Mouse (Mus musculus) layer of hippocampus, postnatal 25 days (tissue): ENCODE measurements around the gene 4930548H24Rik. TPM values are rescaled to one million over a fixed set of nuclear protein-coding genes. Genes with fewer than 3 reads are reported as not detected.
"Not testable (repeated sequence)": the region's sequence is repeated elsewhere in the genome, so short reads cannot be mapped to it uniquely, and the experiment has no call there.

ENCODE experiments used
- DNase-seq, 2 experiments: peaks; one replicate each; pipeline ENCODE4 v3.0.0; 2022; ENCODE audit warnings: mixed read lengths in 2 of 2, low spot score in 1 of 2; ENCODE audit errors: extremely low spot score in 1 of 2
- total RNA-seq, 2 experiments: library from RNA; stranded (reverse); gene quantifications; 2 replicates each; pipeline ENCODE4 v1.2.3; 2021

4930548H24Rik gene
- under 1 TPM in 1 of 2 experiments, not detected in 1; 0.21 TPM for total RNA-seq

DNA sequence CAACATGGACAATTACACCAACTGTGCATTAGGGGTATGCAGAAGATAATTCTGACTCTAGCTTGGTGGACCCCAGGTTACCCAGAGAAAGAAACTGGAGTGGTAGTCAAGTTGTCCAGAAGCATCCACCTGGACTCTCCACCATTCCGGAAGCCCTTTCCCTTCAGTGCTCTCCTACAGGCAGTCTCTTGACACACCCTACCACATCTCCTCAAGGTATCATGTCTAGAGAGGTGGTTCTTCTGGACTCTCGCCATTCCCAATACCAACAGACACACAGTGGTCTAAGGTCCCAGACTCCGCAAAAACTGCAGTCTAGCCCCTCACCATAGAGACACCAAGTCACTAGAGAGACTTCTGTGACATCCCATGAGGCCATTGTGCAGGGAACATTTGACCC is at the start of gene 4930548H24Rik:
Gene 4930548H24Rik (plus strand): TSS at position 301 of the 400 bp plus-strand sequence.
- DNase-seq: no peak

DNA sequence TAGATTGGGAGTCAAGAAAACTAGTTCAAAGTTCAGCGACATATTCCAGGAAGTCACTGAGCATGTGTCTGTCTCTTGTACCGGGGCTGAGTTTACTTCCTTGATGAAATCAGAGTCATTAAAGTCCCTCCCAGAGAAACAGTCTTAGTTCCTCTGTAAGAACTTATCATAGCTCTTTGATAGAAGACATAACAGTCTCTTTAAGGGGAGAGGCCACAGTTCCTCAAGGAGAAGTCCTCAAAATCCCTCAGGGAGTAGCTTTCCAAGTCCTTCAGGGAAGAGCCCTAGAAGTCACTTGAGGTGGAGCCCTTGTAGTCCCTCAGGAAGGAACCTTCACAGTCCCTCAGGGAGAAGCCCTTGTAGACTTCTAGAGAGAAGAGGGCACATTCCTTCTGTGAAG is 34.2 kb upstream of the 4930548H24Rik start:
- no peak for DNase-seq

DNA sequence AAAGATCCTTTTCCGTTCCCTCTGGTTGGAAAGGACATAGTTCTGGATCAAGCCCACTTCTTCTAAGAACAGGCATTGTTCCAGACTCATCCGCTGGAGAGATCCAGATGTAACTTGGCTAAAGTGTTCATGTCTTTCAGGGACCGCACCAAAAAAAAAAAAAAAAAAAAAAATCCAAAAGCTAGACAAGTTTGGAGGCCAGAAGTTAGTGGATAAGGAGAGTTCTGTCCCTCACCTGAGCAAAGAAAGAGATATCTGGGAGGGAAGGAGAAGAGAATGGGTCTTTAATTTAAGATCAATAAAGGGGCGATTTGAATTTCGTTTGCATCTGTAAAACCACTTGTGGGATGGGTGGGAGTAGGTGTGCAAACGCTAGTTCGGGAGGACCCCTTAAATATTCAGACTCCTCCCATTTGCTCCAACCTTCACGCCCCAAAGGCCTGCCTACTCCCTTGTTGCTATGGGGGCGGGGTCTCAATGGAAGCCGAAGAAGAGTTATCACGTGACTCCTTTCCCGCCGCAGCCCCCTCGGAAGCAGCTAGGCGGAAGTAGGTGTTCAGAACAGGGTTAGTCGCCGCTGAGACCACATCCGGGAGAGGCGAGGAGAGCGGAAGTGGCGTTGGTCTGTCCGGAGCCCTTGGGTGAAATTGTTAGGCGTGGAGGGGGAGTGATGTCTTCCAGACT is 33.5 kb upstream of the 4930548H24Rik start, which contains the start of gene Zfp512:
Gene Zfp512 (plus strand): TSS at position 554 of the 684 bp plus-strand sequence.
- peak; percentile 72 to 75 for DNase-seq

DNA sequence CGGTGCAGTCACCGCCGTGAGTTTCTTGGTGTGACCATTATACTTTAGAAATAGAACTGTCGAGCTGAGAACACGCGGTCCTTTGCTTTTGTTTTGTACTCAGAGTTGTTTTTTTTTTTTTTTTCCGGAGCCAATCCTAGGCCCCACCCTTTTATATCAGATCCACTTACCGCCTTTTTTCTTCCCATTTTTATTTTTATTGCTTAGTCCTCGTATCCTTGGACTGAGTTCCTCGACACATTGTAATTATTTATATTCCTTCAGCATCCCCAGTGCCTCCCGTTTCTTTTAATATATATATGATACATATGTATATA is 33.0 kb upstream of the 4930548H24Rik start:
- DNase-seq: no peak

DNA sequence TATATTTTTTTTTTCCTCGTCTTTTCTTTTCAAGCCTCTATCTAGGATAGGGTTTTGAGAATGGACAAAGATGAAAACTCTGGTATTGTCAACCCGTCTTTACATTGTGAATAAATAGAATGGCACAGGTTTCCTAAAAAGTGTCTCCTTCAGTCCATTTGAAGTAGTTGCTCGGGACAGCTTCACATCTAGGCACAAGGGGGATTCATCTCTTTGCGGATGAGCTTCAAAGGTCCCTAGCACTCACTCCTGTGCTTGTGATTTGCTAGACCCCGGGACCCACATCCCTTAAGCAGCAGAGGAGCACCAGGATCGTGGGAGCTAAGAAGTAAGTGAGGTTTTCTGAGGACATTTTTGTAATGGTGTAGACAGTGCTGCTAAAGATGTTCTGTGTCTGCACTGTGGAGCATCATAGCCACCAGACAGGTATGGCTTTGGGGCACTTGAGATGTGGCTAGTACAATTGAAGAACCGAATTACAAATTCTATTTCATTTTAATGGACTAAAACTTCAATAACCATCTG is 32.6 kb upstream of the 4930548H24Rik start:
- DNase-seq: no peak

DNA sequence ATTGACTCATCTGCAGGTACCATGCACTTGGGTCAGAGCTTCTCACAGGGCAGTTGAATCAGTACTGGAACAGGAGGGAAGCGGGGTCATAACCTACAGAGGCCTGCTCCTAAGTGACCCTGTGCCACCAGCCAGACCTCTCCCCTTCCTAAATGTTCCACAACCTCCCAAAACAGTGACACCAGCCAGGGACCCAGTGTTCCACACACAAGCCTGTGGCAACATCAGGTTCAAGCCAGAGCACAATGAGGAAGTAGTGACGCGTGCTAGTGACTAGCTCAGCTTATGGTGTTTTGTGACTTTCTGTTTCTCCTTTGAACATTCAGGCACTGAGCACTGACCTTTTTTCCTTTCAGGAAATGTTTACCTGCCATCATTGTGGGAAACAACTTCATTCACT is 17.7 kb upstream of the 4930548H24Rik start:
- DNase-seq: no peak

DNA sequence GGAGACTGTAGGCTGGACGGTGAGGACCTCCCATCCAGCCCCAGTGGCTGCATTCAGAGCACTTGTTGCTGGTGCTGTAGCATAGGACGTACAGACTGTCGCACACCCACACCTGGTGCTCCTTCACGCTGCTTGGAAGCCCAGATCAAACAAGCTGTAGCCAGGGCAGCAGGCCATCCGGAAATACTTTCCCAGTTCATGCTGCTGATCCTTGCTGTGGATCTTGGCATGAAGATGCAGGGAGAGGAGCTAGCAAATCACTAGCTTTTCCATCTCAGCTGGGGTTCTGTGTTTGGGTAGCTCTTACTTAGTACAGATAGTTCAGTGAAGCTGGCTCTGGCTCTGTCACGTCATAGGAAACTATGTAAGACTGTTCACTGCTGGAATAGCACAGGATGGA is 15.8 kb upstream of the 4930548H24Rik start:
- no peak for DNase-seq

DNA sequence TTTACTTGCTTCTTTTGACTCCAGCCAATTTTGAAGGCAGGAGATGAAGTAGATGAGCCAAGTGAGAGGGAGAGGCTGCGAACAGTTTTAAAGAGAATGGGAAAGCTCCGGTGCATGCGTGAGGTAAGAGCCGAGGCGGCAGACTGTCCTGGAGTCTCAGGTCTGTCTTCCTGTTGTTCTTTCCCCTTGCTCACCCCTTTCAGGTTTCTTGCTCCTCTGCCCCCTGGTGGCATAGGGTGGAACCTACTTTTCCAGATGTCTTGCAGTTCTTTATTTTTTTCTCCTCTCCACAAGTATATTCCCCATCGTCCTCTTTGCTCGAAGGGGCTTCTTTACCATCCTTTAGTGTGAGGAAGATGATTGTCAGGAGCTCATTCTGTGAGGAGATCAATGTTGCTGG is 15.2 kb upstream of the 4930548H24Rik start:
- DNase-seq: peak in 1 of 2 experiments; percentile 56

DNA sequence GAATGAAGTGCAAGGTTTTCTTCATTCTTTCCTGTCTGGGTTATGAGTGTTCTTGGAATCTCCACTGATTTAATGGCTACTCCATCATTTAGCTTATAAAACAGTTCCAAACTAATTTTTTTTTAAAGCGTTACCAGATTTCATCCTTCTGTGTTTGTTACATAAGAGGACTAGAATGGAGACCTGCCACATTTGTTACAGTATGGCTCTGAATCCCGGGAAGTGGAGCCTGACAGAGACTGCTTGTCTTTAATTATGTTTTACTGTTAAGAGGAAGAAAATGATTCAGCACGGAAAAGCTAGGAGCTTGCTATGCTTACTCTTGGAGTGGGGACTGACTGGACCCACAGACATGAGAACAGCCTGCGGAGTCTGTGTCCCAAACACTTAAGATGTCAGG is 5.0 kb upstream of the 4930548H24Rik start:
- no peak for DNase-seq

DNA sequence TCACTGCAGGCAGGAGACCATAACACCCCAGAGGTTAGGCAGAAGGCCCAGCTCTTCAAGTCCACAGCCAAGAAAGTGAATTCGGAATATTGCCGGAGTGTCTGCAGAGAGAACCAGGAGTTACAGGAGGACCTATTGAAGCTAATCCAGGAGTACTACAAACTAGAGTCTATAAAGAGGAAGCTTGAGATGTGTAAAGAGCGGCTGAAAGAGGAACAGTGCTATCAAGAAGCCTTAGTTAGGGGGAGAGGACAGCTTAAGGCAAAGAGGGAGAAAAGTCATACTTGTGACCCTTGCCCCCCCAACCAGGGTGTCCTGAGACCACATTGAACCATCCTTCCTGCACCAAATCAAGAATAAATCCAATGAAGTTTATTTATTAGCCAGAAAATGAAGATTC is 2.3 kb downstream of the 4930548H24Rik start:
- DNase-seq: no peak

DNA sequence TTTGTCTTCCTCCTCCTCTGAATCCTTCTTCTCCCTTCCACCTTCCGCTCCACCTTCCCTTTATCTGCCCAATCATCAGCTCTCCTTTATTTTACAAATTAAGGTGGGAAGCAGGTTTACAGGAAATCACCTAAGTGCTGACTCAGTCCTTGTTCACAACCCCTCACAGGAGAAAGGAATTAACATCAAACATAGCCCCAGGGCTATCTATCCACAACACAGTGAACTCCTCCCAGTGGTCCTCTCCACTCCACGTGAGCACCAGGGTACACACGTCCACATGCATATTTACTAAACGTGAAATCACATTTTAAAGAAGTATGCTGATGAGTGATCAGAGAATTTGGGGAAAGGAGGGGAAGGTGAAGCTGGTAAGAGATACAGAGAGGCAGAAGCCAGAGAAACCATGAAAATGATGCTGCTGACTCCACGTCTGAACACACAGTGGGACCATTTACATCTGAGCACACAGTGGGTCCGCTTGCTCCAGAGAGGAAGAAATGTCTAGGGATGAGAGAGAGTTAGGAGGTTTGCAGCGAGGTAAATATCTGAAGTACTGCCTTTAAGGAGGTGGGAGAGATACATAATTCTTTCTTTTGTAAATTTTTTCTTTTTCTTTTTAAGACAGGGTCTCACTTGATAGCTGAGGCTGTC is 3.7 kb downstream of the 4930548H24Rik start:
- DNase-seq: no peak

DNA sequence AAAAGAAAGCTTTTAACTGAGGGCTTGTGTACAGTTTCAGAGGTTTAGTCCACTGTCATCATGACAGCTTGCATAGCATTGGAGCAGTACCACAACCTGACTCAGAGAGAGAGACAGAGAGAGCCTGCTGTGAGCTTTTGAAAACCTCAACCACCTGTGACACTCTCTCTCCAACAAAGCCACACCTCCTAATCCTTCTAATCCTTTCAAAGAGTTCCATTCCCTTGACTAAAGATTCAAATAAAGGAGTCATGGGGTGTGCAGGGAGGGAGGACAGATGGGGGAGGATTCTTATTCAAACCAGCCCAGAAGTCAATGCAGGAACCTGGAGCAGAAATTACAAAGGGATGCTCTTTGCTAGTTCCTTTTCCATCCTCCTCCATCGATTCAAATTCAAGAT is 6.5 kb downstream of the 4930548H24Rik start:
- no peak for DNase-seq

DNA sequence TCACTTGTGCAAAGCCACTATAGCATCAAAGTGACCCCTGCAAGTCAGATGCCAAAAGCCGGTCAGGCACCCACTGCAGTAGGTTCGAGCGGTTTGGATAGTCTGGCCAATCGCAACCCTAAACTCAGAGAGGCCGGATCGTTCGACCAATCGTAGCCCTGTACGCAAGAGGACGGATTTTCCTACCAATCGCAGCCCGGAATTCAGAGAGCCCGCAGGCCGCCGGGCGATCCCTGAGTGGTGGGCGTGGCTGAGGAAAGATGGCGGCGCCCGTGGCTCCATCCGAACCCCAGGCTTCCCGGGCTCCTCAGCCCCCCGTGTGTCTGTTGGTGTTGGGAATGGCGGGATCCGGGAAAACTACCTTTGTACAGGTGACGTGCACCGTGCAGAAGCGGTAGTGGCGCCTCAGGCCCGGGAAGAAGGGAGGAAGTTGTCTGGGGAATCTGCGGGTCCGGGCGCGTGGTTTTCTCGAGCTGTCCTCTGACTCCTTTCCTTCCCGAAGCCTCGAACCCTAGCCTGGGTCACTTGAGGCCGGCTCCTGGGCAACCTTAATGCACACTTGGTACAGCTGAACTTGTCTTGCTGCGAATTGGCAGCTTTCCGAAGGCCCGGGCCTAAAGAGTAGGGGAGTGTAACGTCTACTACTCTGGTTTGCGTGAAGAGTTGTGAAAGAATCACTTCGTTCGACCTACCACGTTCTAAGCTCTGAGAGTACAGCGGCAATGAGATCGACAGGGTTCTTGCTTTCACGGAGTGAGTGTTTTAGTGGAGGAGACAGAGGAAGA is 9.2 kb downstream of the 4930548H24Rik start, which contains the start of gene Gpn1:
Gene Gpn1 (plus strand): TSS at position 229 of the 785 bp plus-strand sequence.
- peak; percentile 72 to 77 for DNase-seq

DNA sequence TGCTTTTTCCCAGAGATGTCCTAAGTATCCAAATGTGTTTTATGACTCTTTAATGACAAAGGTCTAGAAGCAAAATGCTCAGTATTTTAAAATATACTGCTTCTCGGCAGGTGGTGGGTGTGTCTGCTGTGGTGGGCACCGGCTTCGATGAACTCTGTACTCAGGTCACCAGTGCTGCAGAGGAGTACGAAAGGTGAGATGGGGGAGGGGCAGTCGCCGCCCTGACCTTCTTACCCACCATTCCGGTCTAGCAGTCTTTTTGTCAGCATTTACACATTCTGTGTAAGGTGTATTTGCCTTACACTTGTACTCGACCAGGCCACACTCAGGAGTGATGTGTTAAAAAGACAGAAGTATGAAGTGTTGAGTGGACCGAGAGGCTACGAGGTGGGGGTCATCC is 19.3 kb downstream of the 4930548H24Rik start:
- DNase-seq: no peak

DNA sequence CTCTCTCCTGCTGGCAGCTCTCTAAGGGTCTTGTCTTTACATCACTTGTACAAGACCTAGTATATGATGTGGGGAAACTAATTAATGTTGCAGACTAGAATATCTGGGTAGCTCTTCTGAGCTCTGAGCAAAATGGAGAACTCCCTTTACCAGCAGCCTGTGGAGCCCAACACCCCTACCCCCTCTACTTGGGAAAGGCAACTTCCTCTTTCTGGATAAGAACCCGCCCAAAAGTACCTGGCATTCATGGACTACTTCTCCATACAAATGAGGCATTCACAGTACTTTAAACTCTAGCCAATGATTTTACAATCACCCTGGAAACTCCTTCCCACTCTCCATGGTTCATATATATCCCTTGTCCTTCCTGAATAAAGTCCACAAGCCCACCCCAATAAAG is 26.9 kb downstream of the 4930548H24Rik start:
- no peak for DNase-seq

DNA sequence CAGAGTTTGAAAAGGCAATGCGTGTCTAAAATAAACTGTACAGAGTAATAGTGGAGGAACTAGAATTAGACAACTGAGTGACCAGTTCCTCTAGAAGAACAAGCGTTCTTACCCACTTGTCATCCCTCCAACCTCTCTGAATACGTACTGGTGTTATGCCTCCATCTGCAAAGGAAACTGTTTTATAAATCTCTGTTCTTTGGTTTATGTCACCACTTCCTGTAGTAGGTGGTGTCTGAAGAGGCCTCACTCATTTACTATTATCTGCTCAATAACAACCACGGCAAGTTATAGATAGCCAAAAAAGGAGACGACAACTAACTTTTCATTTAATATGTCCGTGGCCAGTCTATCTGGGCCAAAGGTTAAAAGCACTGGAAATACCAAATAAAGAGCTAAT is 35.0 kb downstream of the 4930548H24Rik start:
- no peak for DNase-seq

DNA sequence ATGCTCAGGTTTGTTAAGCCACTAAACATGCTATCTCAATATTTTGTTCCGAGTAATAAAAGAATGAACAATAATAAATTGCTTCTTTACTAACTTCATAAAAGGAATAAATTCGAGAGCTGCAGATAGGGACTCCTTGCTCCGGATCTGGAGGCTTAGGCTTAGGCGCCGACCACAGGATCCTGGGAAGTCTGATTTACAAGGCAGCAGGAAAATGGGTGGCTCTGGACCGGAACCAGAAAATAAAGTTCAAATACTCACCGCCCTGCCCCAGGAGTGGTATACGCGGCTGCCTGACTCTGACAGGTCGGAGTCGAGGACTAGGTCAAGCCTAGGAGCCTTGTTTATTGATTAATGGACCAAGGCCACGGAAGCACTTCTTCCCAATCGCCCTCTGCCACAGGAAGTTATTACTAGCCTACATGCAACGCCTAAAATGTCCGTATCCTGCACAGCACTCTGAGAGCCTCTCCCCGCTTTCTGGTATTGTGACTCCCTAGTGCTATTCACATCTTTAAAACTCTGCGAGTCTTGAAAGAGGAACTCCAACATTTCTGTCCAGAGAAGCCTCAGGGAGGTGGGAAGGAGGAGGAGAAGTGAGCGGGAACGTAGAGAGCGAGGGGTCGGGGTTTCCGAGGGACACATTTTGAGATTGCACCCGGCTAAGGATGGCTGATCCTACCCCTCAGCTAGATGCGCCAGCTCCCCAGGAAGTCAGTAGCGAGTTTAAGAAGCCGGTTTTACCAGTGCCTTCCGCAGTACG is 41.0 kb downstream of the 4930548H24Rik start, which contains the start of gene Slc4a1ap:
Gene Slc4a1ap (plus strand): TSS at position 642 of the 763 bp plus-strand sequence.
- DNase-seq: peak; percentile 79

DNA sequence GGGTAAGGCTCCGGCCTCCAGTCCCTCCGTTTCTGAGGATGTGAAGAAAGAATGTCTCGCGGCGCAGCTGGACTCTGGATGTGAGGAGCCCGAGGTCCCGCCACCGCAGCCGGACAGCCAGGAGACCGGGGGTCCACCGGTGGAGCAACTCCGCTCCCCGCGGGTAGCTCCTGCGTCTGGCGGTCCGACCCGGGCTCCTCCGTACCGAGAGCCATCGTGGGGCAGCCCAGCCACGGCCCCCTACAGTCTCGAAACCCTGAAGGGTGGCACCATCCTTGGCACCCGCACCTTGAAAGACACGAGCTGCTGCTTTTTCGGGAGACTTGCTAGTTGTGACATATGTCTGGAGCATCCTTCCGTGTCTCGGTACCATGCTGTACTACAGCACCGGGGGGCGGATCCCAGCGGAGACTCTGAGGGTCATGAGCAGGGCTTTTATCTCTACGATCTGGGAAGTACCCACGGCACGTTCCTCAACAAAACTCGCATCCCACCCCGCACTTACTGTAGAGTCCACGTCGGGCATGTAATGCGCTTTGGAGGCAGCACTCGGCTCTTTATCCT is 41.7 kb downstream of the 4930548H24Rik start:
- no peak for DNase-seq

DNA sequence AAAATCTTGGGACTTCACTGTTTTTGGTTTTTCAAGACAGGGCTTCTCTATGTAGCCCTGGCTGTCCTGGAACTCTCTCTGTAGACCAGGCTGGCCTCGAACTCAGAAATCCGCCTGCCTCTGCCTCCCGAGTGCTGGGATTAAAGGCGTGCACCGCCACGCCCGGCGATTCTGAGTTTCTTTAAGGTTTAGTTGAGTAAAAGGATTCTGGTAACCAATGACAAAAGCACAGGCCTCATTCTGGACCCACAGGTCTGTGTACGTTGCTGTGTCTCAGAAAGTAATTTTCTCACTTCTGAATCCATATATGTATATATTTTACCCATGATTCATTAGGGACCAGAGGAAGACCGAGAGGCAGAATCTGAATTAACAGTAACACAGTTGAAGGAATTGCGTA is 42.2 kb downstream of the 4930548H24Rik start, which contains the start of gene Supt7l:
Gene Supt7l (minus strand): TSS at position 101 of the 400 bp plus-strand sequence.
- DNase-seq: not testable (repeated sequence)

DNA sequence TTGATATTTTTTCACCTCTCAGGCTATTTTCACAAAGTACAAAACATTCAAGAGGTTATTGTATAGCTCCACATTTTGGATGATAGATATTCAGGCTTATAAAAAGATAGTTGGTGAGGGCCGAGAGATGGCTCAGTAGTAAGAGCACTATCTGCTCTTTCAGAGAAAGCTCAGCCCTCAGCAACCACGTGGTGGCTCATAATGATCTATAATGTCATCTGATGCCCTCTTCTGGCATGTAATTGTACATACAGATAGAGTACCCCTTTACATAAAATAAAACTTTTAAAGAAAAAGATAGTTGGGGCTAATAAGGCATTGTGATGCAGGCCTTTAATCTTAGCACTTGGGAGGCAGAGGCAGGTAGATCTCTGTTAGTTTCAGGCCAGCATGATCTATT is 43.0 kb downstream of the 4930548H24Rik start:
- no peak for DNase-seq
